Mouse (Mus musculus) erythroblast, embryonic 14.5 days (primary cell): Measurements from ENCODE around the gene Eln.

Experiments used
- GATA1 ChIP-seq: IDR thresholded peaks from 2 replicates; pipeline ENCODE4 v1.6.1; 2012; ENCODE audit warnings: low read length, inconsistent platforms, mixed read lengths
- TAL1 ChIP-seq: IDR thresholded peaks from 3 replicates; pipeline ENCODE4 v1.6.1; 2012; ENCODE audit warnings: low read length, inconsistent platforms, mixed read lengths

DNA sequence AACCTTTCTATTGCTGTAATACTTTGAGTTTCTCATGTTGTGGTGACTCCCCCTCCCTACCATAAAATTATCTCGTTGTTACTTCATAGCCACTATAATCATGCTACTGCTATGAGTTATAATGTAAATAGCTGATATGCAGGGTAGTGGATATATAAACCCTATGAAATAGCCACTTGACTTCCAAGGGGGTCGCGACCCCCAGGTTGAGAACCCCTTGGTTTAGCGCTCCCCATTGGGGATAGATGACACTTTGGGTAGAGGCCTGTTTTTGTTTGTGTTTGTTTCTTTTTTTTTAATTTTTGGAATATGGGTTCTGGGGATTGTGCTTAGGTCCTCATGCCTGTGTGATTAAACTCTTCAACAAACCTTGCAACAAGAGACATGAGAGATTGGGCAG lies 21.8 kb downstream of the Eln start:
- no peak for TF ChIP-seq GATA1
- TF ChIP-seq TAL1 = no peak
